Mouse (Mus musculus): Measurements from ENCODE around the gene Tmem33. TPM values are rescaled to one million over a fixed set of nuclear protein-coding genes. Genes with fewer than 3 reads are reported as not detected.

The Tmem33 gene
- polyA plus RNA-seq, 1 experiment = 16.9 TPM

GRCm38 (mm10) chr5:67269309-67269708 lies 8.9 kb downstream of the Tmem33 start:
- Histone ChIP-seq H3K4me1 (ENCODE audit: control insufficient read depth, insufficient read depth, low read length) (no peaks in the 10 kb centered on the region; the same call in 1 of the 2 replicates), H3K27ac (ENCODE audit: control insufficient read depth, insufficient read depth, low read depth, low read length, poor library complexity) (no peak overlapping the region), H3K4me3 (replicated peaks; ENCODE audit: control insufficient read depth, low read depth, low read length) (no peak overlapping the region)
- WGBS = 92% methylated on average over 8 of the region's 8 CpGs
- no peak for TF ChIP-seq POLR2A (IDR thresholded peaks at IDR 0.05; ENCODE audit: borderline replicate concordance, control insufficient read depth, low read depth, low read length)
- TF ChIP-seq CTCF (IDR thresholded peaks at IDR 0.05; ENCODE audit: control insufficient read depth, insufficient read depth, low read length) = no peak

- H3K27ac ChIP-seq (ENCODE audit: control insufficient read depth, insufficient read depth, low read depth, low read length, poor library complexity) = peak overlapping the region; percentile 2; the same call in 1 of the 2 replicates
- H3K4me3 ChIP-seq (replicated peaks; ENCODE audit: control insufficient read depth, low read depth, low read length) = no peak overlapping the region
- WGBS = 95% methylated on average over 9 of the region's 9 CpGs
- TF ChIP-seq CTCF (IDR thresholded peaks at IDR 0.05; ENCODE audit: control insufficient read depth, insufficient read depth, low read length) (no peak), POLR2A (IDR thresholded peaks at IDR 0.05; ENCODE audit: borderline replicate concordance, control insufficient read depth, low read depth, low read length) (no peak)
- H3K4me1 ChIP-seq (ENCODE audit: control insufficient read depth, insufficient read depth, low read length) = peaks cover 1% of the 10 kb centered on the region; the same call in 1 of the 2 replicates
These were observed 19.0 kb downstream of the Tmem33 start for GRCm38 (mm10) chr5:67279407-67279806.

- Histone ChIP-seq H3K4me1 (ENCODE audit: control insufficient read depth, insufficient read depth, low read length) (peaks cover 1% of the 10 kb centered on the region; the same call in 1 of the 2 replicates), H3K27ac (ENCODE audit: control insufficient read depth, insufficient read depth, low read depth, low read length, poor library complexity) (peak overlapping the region; percentile 49; the same call in 1 of the 2 replicates), H3K4me3 (replicated peaks; ENCODE audit: control insufficient read depth, low read depth, low read length) (no peak overlapping the region)
- no peak for TF ChIP-seq CTCF (IDR thresholded peaks at IDR 0.05; ENCODE audit: control insufficient read depth, insufficient read depth, low read length)
- WGBS = 76% methylated on average over 4 of the region's 4 CpGs
These were observed 19.5 kb downstream of the Tmem33 start for GRCm38 (mm10) chr5:67279840-67280239.

GRCm38 (mm10) chr5:67280400-67280799 lies 20.0 kb downstream of the Tmem33 start:
- TF ChIP-seq POLR2A (IDR thresholded peaks at IDR 0.05; ENCODE audit: borderline replicate concordance, control insufficient read depth, low read depth, low read length) (no peak), CTCF (IDR thresholded peaks at IDR 0.05; ENCODE audit: control insufficient read depth, insufficient read depth, low read length) (no peak)
- 67% methylated on average over 4 of the region's 4 CpGs for WGBS
- H3K4me3 ChIP-seq (replicated peaks; ENCODE audit: control insufficient read depth, low read depth, low read length) = no peak overlapping the region
- H3K4me1 ChIP-seq (ENCODE audit: control insufficient read depth, insufficient read depth, low read length) = peaks cover 1% of the 10 kb centered on the region; the same call in 1 of the 2 replicates
- peak overlapping the region; percentile 39; the same call in 1 of the 2 replicates for H3K27ac ChIP-seq (ENCODE audit: control insufficient read depth, insufficient read depth, low read depth, low read length, poor library complexity)

- no peak overlapping the region for H3K4me3 ChIP-seq (replicated peaks; ENCODE audit: control insufficient read depth, low read depth, low read length)
- TF ChIP-seq CTCF (IDR thresholded peaks at IDR 0.05; ENCODE audit: control insufficient read depth, insufficient read depth, low read length) (no peak), POLR2A (IDR thresholded peaks at IDR 0.05; ENCODE audit: borderline replicate concordance, control insufficient read depth, low read depth, low read length) (no peak)
- H3K4me1 ChIP-seq (ENCODE audit: control insufficient read depth, insufficient read depth, low read length) = no peaks in the 10 kb centered on the region
- H3K27ac ChIP-seq (ENCODE audit: control insufficient read depth, insufficient read depth, low read depth, low read length, poor library complexity) = no peak overlapping the region; the same call in 1 of the 2 replicates
- 64% methylated on average over 3 of the region's 3 CpGs for WGBS
These were observed 34.7 kb downstream of the Tmem33 start for GRCm38 (mm10) chr5:67295029-67295428.

- H3K4me3 ChIP-seq (replicated peaks; ENCODE audit: control insufficient read depth, low read depth, low read length) = no peak overlapping the region
- TF ChIP-seq POLR2A (IDR thresholded peaks at IDR 0.05; ENCODE audit: borderline replicate concordance, control insufficient read depth, low read depth, low read length) (no peak), CTCF (IDR thresholded peaks at IDR 0.05; ENCODE audit: control insufficient read depth, insufficient read depth, low read length) (no peak)
- H3K27ac ChIP-seq (ENCODE audit: control insufficient read depth, insufficient read depth, low read depth, low read length, poor library complexity) = no peak overlapping the region
- H3K4me1 ChIP-seq (ENCODE audit: control insufficient read depth, insufficient read depth, low read length) = no peaks in the 10 kb centered on the region
- 77% methylated on average over 6 of the region's 6 CpGs for WGBS
These were observed 35.3 kb downstream of the Tmem33 start for GRCm38 (mm10) chr5:67295682-67296081.

GRCm38 (mm10) chr5:67296171-67296570 lies 35.8 kb downstream of the Tmem33 start:
- no peaks in the 10 kb centered on the region for H3K4me1 ChIP-seq (ENCODE audit: control insufficient read depth, insufficient read depth, low read length)
- H3K4me3 ChIP-seq (replicated peaks; ENCODE audit: control insufficient read depth, low read depth, low read length) = no peak overlapping the region
- WGBS = 90% methylated on average over 1 of the region's 1 CpGs
- no peak overlapping the region for H3K27ac ChIP-seq (ENCODE audit: control insufficient read depth, insufficient read depth, low read depth, low read length, poor library complexity)
- TF ChIP-seq CTCF (IDR thresholded peaks at IDR 0.05; ENCODE audit: control insufficient read depth, insufficient read depth, low read length) (no peak), POLR2A (IDR thresholded peaks at IDR 0.05; ENCODE audit: borderline replicate concordance, control insufficient read depth, low read depth, low read length) (no peak)

GRCm38 (mm10) chr5:67297026-67297813 lies 36.9 kb downstream of the Tmem33 start:
- Histone ChIP-seq H3K4me3 (replicated peaks; ENCODE audit: control insufficient read depth, low read depth, low read length) (no peak overlapping the region), H3K4me1 (ENCODE audit: control insufficient read depth, insufficient read depth, low read length) (no peaks in the 10 kb centered on the region), H3K27ac (ENCODE audit: control insufficient read depth, insufficient read depth, low read depth, low read length, poor library complexity) (no peak overlapping the region)
- no peak for TF ChIP-seq CTCF (IDR thresholded peaks at IDR 0.05; ENCODE audit: control insufficient read depth, insufficient read depth, low read length)
- no peak for TF ChIP-seq POLR2A (IDR thresholded peaks at IDR 0.05; ENCODE audit: borderline replicate concordance, control insufficient read depth, low read depth, low read length)
- 81% methylated on average over 5 of the region's 5 CpGs for WGBS

Measured in bone marrow, adult 2 months (tissue).